Mouse (Mus musculus): Measurements from ENCODE around the gene Spata3.

DNA sequence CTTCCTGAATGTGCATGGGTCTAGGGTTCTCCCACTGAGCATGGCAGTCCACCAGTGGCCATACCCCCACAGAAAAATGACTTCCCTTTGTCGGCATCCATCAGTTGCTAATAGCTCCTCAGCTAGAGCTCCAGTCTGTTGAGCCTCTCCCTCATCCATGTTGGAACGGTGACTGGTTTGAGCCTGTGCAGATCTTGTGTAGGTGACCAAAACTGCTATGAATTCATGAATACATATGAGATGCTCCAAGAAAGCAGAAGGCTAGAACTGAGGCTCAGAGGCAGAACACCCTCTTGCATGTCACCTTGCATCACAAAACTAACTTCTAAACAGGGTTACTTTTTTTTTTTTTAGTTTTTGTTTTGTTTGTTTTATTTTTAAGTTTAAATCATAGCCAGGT, 59.9 kb downstream of the Spata3 start:
- TF ChIP-seq EP300 (IDR thresholded peaks at IDR 0.05) = no peak
- TF ChIP-seq CTCF (IDR thresholded peaks at IDR 0.05) = no peak
